Mouse (Mus musculus): Measurements from ENCODE around the gene Olfr556. TPM values are rescaled to one million over a fixed set of nuclear protein-coding genes. Genes with fewer than 3 reads are reported as not detected.

The Olfr556 gene
- polyA plus RNA-seq, 1 experiment from 2014 or later = not detected

GRCm38 (mm10) chr7:102695358-102696125 lies 30.8 kb downstream of the Olfr556 start, which contains the start of gene Olfr557:
Gene Olfr557 (plus strand): TSS chr7:102695910.
- H3K4me3 ChIP-seq (replicated peaks) = no peak within 1 kb of the TSS
- H3K4me2 ChIP-seq = no peak within 1 kb of the TSS
- H3K36me3 ChIP-seq (replicated peaks) = no peaks in the 10 kb centered on the region
- no peak for ATAC-seq (ENCODE audit: insufficient read depth)
- H3K27ac ChIP-seq (replicated peaks) = no peak within 1 kb of the TSS
- no peaks in the 10 kb centered on the region for H3K4me1 ChIP-seq (replicated peaks)
- 63% methylated on average over 5 of the region's 5 CpGs for WGBS (ENCODE audit: insufficient replicate concordance)
- no peaks in the 10 kb centered on the region for H3K9me3 ChIP-seq (replicated peaks)
- no peak within 1 kb of the TSS for H3K9ac ChIP-seq
- no peaks in the 10 kb centered on the region for H3K27me3 ChIP-seq

GRCm38 (mm10) chr7:102698461-102698860 lies 33.8 kb downstream of the Olfr556 start:
- ATAC-seq (ENCODE audit: insufficient read depth) = no peak
- Histone ChIP-seq H3K27ac (replicated peaks) (no peak overlapping the region), H3K36me3 (replicated peaks) (no peaks in the 10 kb centered on the region), H3K27me3 (no peaks in the 10 kb centered on the region), H3K9ac (no peak overlapping the region), H3K4me1 (replicated peaks) (no peaks in the 10 kb centered on the region), H3K4me3 (replicated peaks) (no peak overlapping the region), H3K9me3 (replicated peaks) (no peaks in the 10 kb centered on the region), H3K4me2 (no peak overlapping the region)
- WGBS (ENCODE audit: insufficient replicate concordance) = 62% methylated on average over 7 of the region's 7 CpGs

GRCm38 (mm10) chr7:102701915-102702314 lies 37.2 kb downstream of the Olfr556 start, which contains the start of gene Olfr558:
Gene Olfr558 (plus strand): TSS chr7:102702215.
- ATAC-seq (ENCODE audit: insufficient read depth) = no peak
- H3K27ac ChIP-seq (replicated peaks) = no peak within 1 kb of the TSS
- no peak within 1 kb of the TSS for H3K9ac ChIP-seq

GRCm38 (mm10) chr7:102718970-102719369 lies 54.3 kb downstream of the Olfr556 start, which contains the start of gene Olfr33:
Gene Olfr33 (minus strand): TSS chr7:102719070.
- H3K9ac ChIP-seq = no peak within 1 kb of the TSS
- H3K27ac ChIP-seq (replicated peaks) = no peak within 1 kb of the TSS
- H3K9me3 ChIP-seq (replicated peaks) = no peaks in the 10 kb centered on the region
- no peak within 1 kb of the TSS for H3K4me2 ChIP-seq
- no peak within 1 kb of the TSS for H3K4me3 ChIP-seq (replicated peaks)
- WGBS (ENCODE audit: insufficient replicate concordance) = 21% methylated on average over 1 of the region's 1 CpGs
- no peak for ATAC-seq (ENCODE audit: insufficient read depth)
- H3K27me3 ChIP-seq = no peaks in the 10 kb centered on the region
- no peaks in the 10 kb centered on the region for H3K36me3 ChIP-seq (replicated peaks)
- H3K4me1 ChIP-seq (replicated peaks) = no peaks in the 10 kb centered on the region

More at GRCm38 (mm10) chr7:102701915-102702314, 37.2 kb downstream of the Olfr556 start, which contains the start of gene Olfr558:
- Histone ChIP-seq H3K4me1 (replicated peaks) (no peaks in the 10 kb centered on the region), H3K36me3 (replicated peaks) (no peaks in the 10 kb centered on the region), H3K4me3 (replicated peaks) (no peak within 1 kb of the TSS), H3K9me3 (replicated peaks) (no peaks in the 10 kb centered on the region), H3K4me2 (no peak within 1 kb of the TSS), H3K27me3 (no peaks in the 10 kb centered on the region)

Other genes starting within 250 kb of the Olfr556 start
- gene Rrm1, start 223.2 kb upstream of the Olfr556 start, polyA plus RNA-seq (2015; fragmentation: Nextera tagmentation; extraction: Ambion mirVana) = 171 and 180 TPM in 2 replicates
- 0.23 and 0.46 TPM in 2 replicates for gene Olfr543, start 183.2 kb upstream of the Olfr556 start, polyA plus RNA-seq (2015; fragmentation: Nextera tagmentation; extraction: Ambion mirVana)
- 0.07 TPM in 2 replicates for gene Olfr544, start 176.6 kb upstream of the Olfr556 start, polyA plus RNA-seq (2015; fragmentation: Nextera tagmentation; extraction: Ambion mirVana)
- not detected in 2 replicates for gene Olfr545, start 165.3 kb upstream of the Olfr556 start, polyA plus RNA-seq (2015; fragmentation: Nextera tagmentation; extraction: Ambion mirVana)
- not detected in 2 replicates for gene Olfr547, start 130.2 kb upstream of the Olfr556 start, polyA plus RNA-seq (2015; fragmentation: Nextera tagmentation; extraction: Ambion mirVana)
- not detected in 2 replicates for gene Olfr548-ps1, start 124.0 kb upstream of the Olfr556 start, polyA plus RNA-seq (2015; fragmentation: Nextera tagmentation; extraction: Ambion mirVana)
- gene Olfr549, start 115.0 kb upstream of the Olfr556 start, polyA plus RNA-seq (2015; fragmentation: Nextera tagmentation; extraction: Ambion mirVana) = not detected in 2 replicates
- 0.44 and 0.62 TPM in 2 replicates for gene Trim21, start 99.4 kb upstream of the Olfr556 start, polyA plus RNA-seq (2015; fragmentation: Nextera tagmentation; extraction: Ambion mirVana)
- not detected in 2 replicates for gene Olfr550, start 93.5 kb upstream of the Olfr556 start, polyA plus RNA-seq (2015; fragmentation: Nextera tagmentation; extraction: Ambion mirVana)
- gene Olfr551, start 73.0 kb upstream of the Olfr556 start, polyA plus RNA-seq (2015; fragmentation: Nextera tagmentation; extraction: Ambion mirVana) = not detected in 2 replicates
- not detected in 2 replicates for gene Olfr552, start 67.1 kb upstream of the Olfr556 start, polyA plus RNA-seq (2015; fragmentation: Nextera tagmentation; extraction: Ambion mirVana)
- not detected in 2 replicates for gene Olfr553, start 46.7 kb upstream of the Olfr556 start, polyA plus RNA-seq (2015; fragmentation: Nextera tagmentation; extraction: Ambion mirVana)
- not detected in 2 replicates for gene Olfr554, start 26.5 kb upstream of the Olfr556 start, polyA plus RNA-seq (2015; fragmentation: Nextera tagmentation; extraction: Ambion mirVana)
- gene Olfr555, start 6.1 kb upstream of the Olfr556 start, polyA plus RNA-seq (2015; fragmentation: Nextera tagmentation; extraction: Ambion mirVana) = not detected in 2 replicates
- gene Trim68, start 22.4 kb downstream of the Olfr556 start, polyA plus RNA-seq (2015; fragmentation: Nextera tagmentation; extraction: Ambion mirVana) = 1.5 TPM in 2 replicates
- not detected in 2 replicates for gene Olfr557, start 31.0 kb downstream of the Olfr556 start, polyA plus RNA-seq (2015; fragmentation: Nextera tagmentation; extraction: Ambion mirVana)
- gene Olfr558, start 37.3 kb downstream of the Olfr556 start, polyA plus RNA-seq (2015; fragmentation: Nextera tagmentation; extraction: Ambion mirVana) = not detected in 2 replicates
- gene Olfr33, start 54.2 kb downstream of the Olfr556 start, polyA plus RNA-seq (2015; fragmentation: Nextera tagmentation; extraction: Ambion mirVana) = not detected in 2 replicates
- not detected in 2 replicates for gene Olfr559, start 62.6 kb downstream of the Olfr556 start, polyA plus RNA-seq (2015; fragmentation: Nextera tagmentation; extraction: Ambion mirVana)
- gene Olfr560, start 94.5 kb downstream of the Olfr556 start, polyA plus RNA-seq (2015; fragmentation: Nextera tagmentation; extraction: Ambion mirVana) = not detected in 2 replicates
- gene Olfr78, start 94.6 kb downstream of the Olfr556 start, polyA plus RNA-seq (2015; fragmentation: Nextera tagmentation; extraction: Ambion mirVana) = not detected in 2 replicates
- not detected in 2 replicates for gene Olfr561, start 106.3 kb downstream of the Olfr556 start, polyA plus RNA-seq (2015; fragmentation: Nextera tagmentation; extraction: Ambion mirVana)
- gene Olfr564, start 138.6 kb downstream of the Olfr556 start, polyA plus RNA-seq (2015; fragmentation: Nextera tagmentation; extraction: Ambion mirVana) = not detected in 2 replicates
- gene Olfr566, start 193.9 kb downstream of the Olfr556 start, polyA plus RNA-seq (2015; fragmentation: Nextera tagmentation; extraction: Ambion mirVana) = not detected in 2 replicates
- gene Olfr568, start 212.2 kb downstream of the Olfr556 start, polyA plus RNA-seq (2015; fragmentation: Nextera tagmentation; extraction: Ambion mirVana) = not detected in 2 replicates
- gene Olfr569, start 226.0 kb downstream of the Olfr556 start, polyA plus RNA-seq (2015; fragmentation: Nextera tagmentation; extraction: Ambion mirVana) = not detected in 2 replicates
- not detected in 2 replicates for gene Olfr570, start 229.7 kb downstream of the Olfr556 start, polyA plus RNA-seq (2015; fragmentation: Nextera tagmentation; extraction: Ambion mirVana)